Mouse (Mus musculus) liver, embryonic 16.5 days (tissue): ENCODE data around the gene Emp1. TPM values are rescaled to one million over a fixed set of nuclear protein-coding genes. Genes with fewer than 3 reads are reported as not detected.

Experiments
- polyA plus RNA-seq: library from polyadenylated mRNA; unstranded; fragments of >200 nt; fragmentation: Nextera tagmentation; extraction: Ambion mirVana; gene quantifications from 2 replicates; pipeline ENCODE4 v1.2.1, GENCODE M21; 2015

The Emp1 gene
- polyA plus RNA-seq, 1 experiment from 2014 or later = 2.2 TPM

Other genes starting within 250 kb of the Emp1 start
- 0.08 and 0.11 TPM in 2 replicates for gene Gprc5d, start 244.3 kb upstream of the Emp1 start, polyA plus RNA-seq
- 31.7 and 33.8 TPM in 2 replicates for gene Fam234b, start 164.6 kb upstream of the Emp1 start, polyA plus RNA-seq
- 133 and 134 TPM in 2 replicates for gene Hebp1, start 164.5 kb upstream of the Emp1 start, polyA plus RNA-seq
- 0.13 TPM in 1 of 2 replicates, not detected in the other for gene Gsg1, start 108.2 kb upstream of the Emp1 start, polyA plus RNA-seq
- not detected in 2 replicates for gene Pbp2, start 52.1 kb upstream of the Emp1 start, polyA plus RNA-seq